Mouse (Mus musculus): ENCODE measurements around the gene Rreb1.

Rreb1 gene

DNA sequence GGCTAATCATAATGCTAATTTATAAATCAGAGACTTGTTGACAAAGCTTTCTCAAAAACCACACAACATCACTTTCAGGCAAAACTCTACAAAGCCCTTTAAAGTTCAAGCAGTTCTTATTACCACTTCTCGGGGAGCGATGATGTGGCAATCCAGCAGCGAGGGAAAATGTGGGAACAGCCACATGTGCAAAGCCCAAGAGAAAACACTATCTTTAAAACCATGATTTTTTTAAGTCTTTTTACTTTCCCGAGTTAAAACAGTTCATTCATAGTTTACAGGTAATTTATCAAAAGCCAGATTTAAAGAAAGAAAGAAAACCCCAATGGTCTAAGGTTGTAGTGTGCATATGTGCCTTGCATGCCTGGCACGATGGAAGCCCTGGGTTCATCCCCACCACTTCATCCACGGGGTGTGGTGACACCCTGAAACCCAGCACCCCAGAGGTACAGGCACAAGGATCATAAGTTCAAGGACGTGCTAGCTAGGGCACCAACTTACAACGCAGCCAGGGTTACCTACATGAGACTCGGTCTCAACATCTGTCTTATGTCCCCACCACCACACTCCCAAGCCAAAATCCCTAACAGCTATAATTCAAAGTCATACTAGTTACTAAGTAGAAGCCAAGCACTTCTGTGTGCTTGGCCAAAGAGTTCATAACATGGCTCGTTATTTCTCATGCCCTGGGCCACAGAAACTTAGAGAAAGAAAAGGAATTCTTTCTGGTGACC lies 214.6 kb downstream of the Rreb1 start:
- DNase-seq = no peak

DNA sequence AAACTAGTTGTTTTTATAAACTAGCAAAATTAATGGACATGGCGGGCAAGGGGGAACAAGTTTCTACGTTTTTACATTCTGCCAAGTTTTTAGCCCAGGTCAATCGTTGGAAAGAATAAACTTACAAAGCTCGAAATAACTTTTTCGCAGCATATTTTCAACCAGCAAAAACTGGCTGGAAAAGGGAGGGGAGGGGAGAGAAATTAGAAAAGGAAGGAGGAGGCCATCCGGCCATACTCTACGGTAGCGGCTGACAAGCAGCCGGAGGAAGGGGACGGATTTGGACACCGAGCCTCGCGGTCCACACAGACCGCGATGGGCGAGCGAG lies 215.1 kb downstream of the Rreb1 start:
- DNase-seq = no peak

GRCm38 (mm10) chr13:37993704-37994404 lies 215.7 kb downstream of the Rreb1 start, which contains the start of gene Ssr1:
Gene Ssr1, minus strand, starts transcription at chr13:37994217.
- DNase-seq = peak; percentile 97

GRCm38 (mm10) chr13:37994405-37994749 lies 216.2 kb downstream of the Rreb1 start:
- no peak for DNase-seq

DNA sequence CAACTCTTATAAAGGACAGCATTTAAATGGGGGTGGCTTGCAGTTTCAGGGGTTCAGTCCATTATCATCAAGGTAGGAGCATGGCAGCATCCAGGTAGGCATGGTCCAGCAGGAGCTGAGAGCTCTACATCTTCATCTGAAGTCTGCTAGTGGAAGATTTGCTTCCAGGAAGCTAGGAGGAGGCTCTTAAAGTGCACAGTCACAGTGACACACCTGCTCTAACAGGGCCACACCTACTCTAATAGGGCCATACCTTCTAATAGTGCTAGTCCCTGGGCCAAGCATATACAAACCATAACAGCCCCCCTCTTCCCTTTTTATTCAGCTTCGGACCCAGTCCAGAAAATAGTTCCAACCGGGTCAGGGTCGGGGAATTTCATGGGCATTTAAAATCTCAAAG lies 221.5 kb downstream of the Rreb1 start:
- DNase-seq = no peak
